ENCODE assay signal across 17 mouse cellular contexts in genomic region chr17:75891564-75891963, GRCm38 (mm10).
DNase-seq lines count a peak whose midpoint lies in the region; ATAC-seq lines count a peak whose summit lies in the region.
"Had no signal": no experiment of that assay in that cellular context is flagged by ENCODE, and none has a peak within 500 bp of the region (broad histone marks: within the 10 kb centered on the region; RNA-seq: fewer than 3 reads in every experiment).

No protein-coding gene starts in this region.

- DNase-seq in frontal cortex, postnatal 10 days (ENCODE audit: low spot score in 2 of 2), result no peak
- peak; percentile 4 for DNase-seq in right cerebral cortex, adult 18-20 months
- no peak for DNase-seq in right cerebral cortex, postnatal 25 days
- peak; percentile 75 for DNase-seq in NIH3T3 (ENCODE audit: low read depth)
- DNase-seq in fibroblast of lung, adult 2 months (ENCODE audit: low read depth), result peak; percentile 44
- DNase-seq in kidney, adult 9 months, result no peak
- DNase-seq in heart, adult 18-20 months, result no peak
- DNase-seq: adrenal gland, adult 8-10 months; adrenal gland, postnatal 36 days; cerebellum, adult 11-12 months; cerebellum, adult 9-10 months; cerebellum, postnatal 36 days; forebrain, postnatal 0 days; gastrocnemius, postnatal 14 days had no signal

- ATAC-seq in frontal cortex, adult (ENCODE audit: low TSS enrichment), result peak; percentile 41; the same call in 1 of the 2 replicates
- ATAC-seq: forebrain, embryonic 13.5 days; forebrain, postnatal 0 days; intestine, embryonic 16.5 days had no signal

Comparison
In these comparisons a context has a peak if more than half of its experiments do, and no peak if none do; other contexts are left out.
1. DNase-seq: peak in right cerebral cortex, adult 18-20 months (single experiment), NIH3T3 (single experiment) and fibroblast of lung, adult 2 months (single experiment); none in frontal cortex, postnatal 10 days (0 of 2), right cerebral cortex, postnatal 25 days (single experiment), kidney, adult 9 months (single experiment) and heart, adult 18-20 months (0 of 2).